In the genomic region with DNA sequence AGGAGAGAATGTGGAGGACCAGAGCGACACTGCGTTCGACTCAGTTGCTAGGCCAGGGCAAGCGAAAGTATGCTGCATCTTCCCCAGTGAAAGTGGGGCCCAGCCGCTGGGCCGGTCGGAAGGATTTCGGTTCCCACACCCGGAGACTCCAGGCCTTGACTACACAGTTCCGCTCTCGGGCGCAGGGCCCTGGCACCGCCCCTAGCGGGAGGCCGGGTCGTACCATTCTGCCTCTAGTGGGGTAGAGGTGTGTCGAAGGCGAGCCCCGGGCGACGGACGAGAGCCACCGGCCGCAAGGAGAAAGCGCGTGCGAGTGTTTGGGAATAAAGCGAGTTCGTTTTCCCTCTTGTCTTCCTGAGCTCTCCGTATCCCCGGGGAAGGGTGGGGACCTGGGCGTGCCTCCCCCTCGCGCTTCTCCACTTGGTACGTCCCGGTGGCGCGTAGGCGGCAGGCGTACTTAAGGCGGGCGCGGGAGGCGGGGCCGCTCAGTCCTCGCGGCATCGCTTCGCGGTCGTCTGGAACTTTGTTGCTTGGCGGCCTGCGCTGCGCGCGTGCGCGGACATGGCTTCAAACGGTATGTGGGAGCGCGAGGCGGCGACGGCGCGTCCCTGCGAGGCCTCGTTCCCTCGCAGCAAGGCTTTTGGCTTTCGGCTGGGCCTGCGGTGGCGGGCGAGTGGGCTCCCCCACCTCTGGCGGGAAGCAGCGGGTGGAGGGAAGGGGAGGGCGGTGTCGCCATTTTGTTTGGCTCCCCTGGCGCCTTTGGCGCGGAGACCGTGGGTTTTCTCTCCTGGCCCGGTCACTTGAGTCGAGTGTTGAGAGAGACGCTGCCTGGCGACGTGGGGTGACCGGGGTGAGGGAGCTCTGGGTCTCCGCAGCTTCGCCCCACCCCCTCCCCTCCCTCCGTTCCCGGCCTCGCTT, we compare ENCODE assay signal across 8 mouse cellular contexts. TPM values are rescaled to one million over a fixed set of nuclear protein-coding genes. Genes with fewer than 3 reads are reported as not detected.
A peak's percentile ranks its signal among the peaks of the same experiment; 100 is the strongest.
DNase-seq lines count a peak whose midpoint lies in the region; ATAC-seq and TF ChIP-seq lines count a peak whose summit lies in the region.

TSS of gene Fus (plus strand) at position 454 of the 918 bp plus-strand sequence.

- H3K36me3 ChIP-seq in embryonic facial prominence, embryonic 14.5 days (ENCODE audit: control insufficient read depth, insufficient read depth, low read length) = peaks cover 34% of the 10 kb centered on the region
- H3K36me3 ChIP-seq in limb, embryonic 14.5 days (ENCODE audit: control insufficient read depth, insufficient read depth, low read length) = peaks cover 29% of the 10 kb centered on the region
- H3K36me3 ChIP-seq in midbrain, postnatal 0 days (ENCODE audit: insufficient read depth, low read length) = peaks cover 13% of the 10 kb centered on the region

- peak within 1 kb of the TSS; percentile 86 for H3K4me3 ChIP-seq in embryonic facial prominence, embryonic 14.5 days (ENCODE audit: low read depth, low read length)
- H3K4me3 ChIP-seq in limb, embryonic 14.5 days (replicated peaks; ENCODE audit: low read length) = peak within 1 kb of the TSS; percentile 98
- H3K4me3 ChIP-seq in midbrain, postnatal 0 days (ENCODE audit: low read depth, low read length) = peak within 1 kb of the TSS; percentile 59

- peak; percentile 100 for TF ChIP-seq POLR2A in limb, embryonic 14.5 days (IDR thresholded peaks at IDR 0.05; ENCODE audit: borderline replicate concordance, extremely low read depth, insufficient read depth, insufficient read length)

- peak; percentile 95 for ATAC-seq in embryonic facial prominence, embryonic 14.5 days (ENCODE audit: low read depth)
- peak; percentile 93 for ATAC-seq in limb, embryonic 14.5 days (ENCODE audit: low FRiP score, low read depth)
- ATAC-seq in midbrain, postnatal 0 days (ENCODE audit: low FRiP score) = peak; percentile 96

- under 1% methylated on average over 28 of the region's 92 CpGs for WGBS in embryonic facial prominence, embryonic 14.5 days
- 1% methylated on average over 78 of the region's 92 CpGs for WGBS in limb, embryonic 14.5 days
- WGBS in midbrain, postnatal 0 days = under 1% methylated on average over 85 of the region's 92 CpGs

- no peaks in the 10 kb centered on the region for H3K27me3 ChIP-seq in embryonic facial prominence, embryonic 14.5 days (replicated peaks; ENCODE audit: control insufficient read depth, insufficient read depth, low read length)
- H3K27me3 ChIP-seq in limb, embryonic 14.5 days (ENCODE audit: control insufficient read depth, insufficient read depth, low read length) = no peaks in the 10 kb centered on the region
- H3K27me3 ChIP-seq in midbrain, postnatal 0 days (ENCODE audit: insufficient read depth, low read length) = no peaks in the 10 kb centered on the region

- H3K9ac ChIP-seq in embryonic facial prominence, embryonic 14.5 days (ENCODE audit: low read depth, low read length) = peak within 1 kb of the TSS; percentile 95
- peak within 1 kb of the TSS; percentile 99 for H3K9ac ChIP-seq in limb, embryonic 14.5 days (ENCODE audit: low read depth, low read length, severe bottlenecking)
- H3K9ac ChIP-seq in midbrain, postnatal 0 days (replicated peaks; ENCODE audit: low read length, poor library complexity, severe bottlenecking) = peak within 1 kb of the TSS; percentile 93

- TF ChIP-seq CTCF in midbrain, postnatal 0 days (IDR thresholded peaks at IDR 0.05) = peak; percentile 45

- peak; percentile 85 for DNase-seq in 3T3-L1 (ENCODE audit: low read depth, low spot score)
- peak; percentile 94 to 97 for DNase-seq in adrenal gland, postnatal 4 days (ENCODE audit: low spot score in 2 of 2)
- DNase-seq in embryonic facial prominence, embryonic 14.5 days (ENCODE audit: low spot score) = peak; percentile 96
- peak; percentile 95 for DNase-seq in heart, adult 8-10 months (ENCODE audit: low spot score)
- DNase-seq in kidney, adult 9 months = peak; percentile 96
- DNase-seq in limb, embryonic 14.5 days (ENCODE audit: low spot score) = peak; percentile 95
- peak; percentile 96 for DNase-seq in midbrain, postnatal 0 days (ENCODE audit: low spot score)
- DNase-seq in spleen, postnatal 14 days (ENCODE audit: low spot score in 2 of 2) = peak; percentile 93 to 96

- peak within 1 kb of the TSS; percentile 69 for H3K4me2 ChIP-seq in embryonic facial prominence, embryonic 14.5 days (ENCODE audit: low read depth, low read length)
- H3K4me2 ChIP-seq in limb, embryonic 14.5 days (replicated peaks; ENCODE audit: low read depth, low read length, severe bottlenecking) = peak within 1 kb of the TSS; percentile 87
- H3K4me2 ChIP-seq in midbrain, postnatal 0 days (ENCODE audit: low read depth, low read length, poor library complexity, severe bottlenecking) = peak within 1 kb of the TSS; percentile 75

- peak within 1 kb of the TSS; percentile 96 for H3K27ac ChIP-seq in embryonic facial prominence, embryonic 14.5 days (replicated peaks; ENCODE audit: low read depth, low read length)
- H3K27ac ChIP-seq in limb, embryonic 14.5 days (replicated peaks; ENCODE audit: low read depth, low read length) = peak within 1 kb of the TSS; percentile 96
- H3K27ac ChIP-seq in midbrain, postnatal 0 days (ENCODE audit: low read depth, low read length) = peak within 1 kb of the TSS; percentile 97

- peaks cover 10% of the 10 kb centered on the region; the same call in 1 of the 2 replicates for H3K4me1 ChIP-seq in embryonic facial prominence, embryonic 14.5 days (ENCODE audit: control insufficient read depth, insufficient read depth, low read length)
- peaks cover 14% of the 10 kb centered on the region for H3K4me1 ChIP-seq in limb, embryonic 14.5 days (ENCODE audit: control insufficient read depth, insufficient read depth, low read length)
- no peaks in the 10 kb centered on the region for H3K4me1 ChIP-seq in midbrain, postnatal 0 days (ENCODE audit: insufficient read depth, low read length)

- H3K9me3 ChIP-seq in embryonic facial prominence, embryonic 14.5 days (ENCODE audit: control insufficient read depth, low read length) = no peaks in the 10 kb centered on the region
- H3K9me3 ChIP-seq in limb, embryonic 14.5 days (ENCODE audit: control insufficient read depth, low read length) = no peaks in the 10 kb centered on the region
- no peaks in the 10 kb centered on the region for H3K9me3 ChIP-seq in midbrain, postnatal 0 days (ENCODE audit: low read length)

RNA-seq across cellular contexts. Expression of gene Fus, which starts in this region (rescaled TPM):
- 100 to 1,000 TPM; 555 to 559 TPM for total RNA-seq in adrenal gland, postnatal 4 days (2021)
- polyA plus RNA-seq in embryonic facial prominence, embryonic 14.5 days (2014; fragmentation: Nextera tagmentation; extraction: Ambion mirVana) = 46.3 and 58.2 TPM in 2 replicates
- 100 to 1,000 TPM; 129 to 232 (median 187) TPM for total RNA-seq in heart, adult 8-10 months (2022)
- polyA plus RNA-seq in limb, embryonic 14.5 days (2012; rRNA removed) = 919 and 999 TPM in 2 replicates
- polyA plus RNA-seq in limb, embryonic 14.5 days (2014; fragmentation: Nextera tagmentation; extraction: Ambion mirVana) = 60.9 and 68.7 TPM in 2 replicates
- total RNA-seq in midbrain, postnatal 0 days (2014; rRNA removed) = 29.3 and 41.9 TPM in 2 replicates
- polyA plus RNA-seq in midbrain, postnatal 0 days (2015; fragmentation: Nextera tagmentation; extraction: Ambion mirVana) = 207 and 244 TPM in 2 replicates

Comparison
In these comparisons a context has a peak if more than half of its experiments do, and no peak if none do; other contexts are left out.
1. Peak in every context shown above with its lines: DNase-seq, ATAC-seq, H3K4me3 ChIP-seq and H3K27ac ChIP-seq.